In genomic region chr16:90091906-90092305, GRCm38 (mm10) we compare ENCODE assay signal across 25 mouse cellular contexts. TPM values are rescaled to one million over a fixed set of nuclear protein-coding genes. Genes with fewer than 3 reads are reported as not detected.
DNase-seq lines count a peak whose midpoint lies in the region; ATAC-seq lines count a peak whose summit lies in the region.
"Had no signal": no experiment of that assay in that cellular context is flagged by ENCODE, and none has a peak within 500 bp of the region (broad histone marks: within the 10 kb centered on the region; RNA-seq: fewer than 3 reads in every experiment).

No protein-coding gene starts in this region.

- H3K9me3 ChIP-seq in heart, embryonic 12.5 days (replicated peaks) = no peaks in the 10 kb centered on the region
- H3K9me3 ChIP-seq in midbrain, embryonic 10.5 days (replicated peaks) = no peaks in the 10 kb centered on the region
- H3K9me3 ChIP-seq in kidney, embryonic 15.5 days (replicated peaks) = no peaks in the 10 kb centered on the region
- H3K9me3 ChIP-seq: forebrain, embryonic 12.5 days; heart, embryonic 15.5 days; hindbrain, embryonic 13.5 days; midbrain, embryonic 13.5 days had no signal

- 83% methylated on average over 1 of the region's 1 CpGs for WGBS in heart, embryonic 12.5 days
- 92% methylated on average over 1 of the region's 1 CpGs for WGBS in midbrain, embryonic 10.5 days
- 72% methylated on average over 1 of the region's 1 CpGs for WGBS in kidney, embryonic 15.5 days

- H3K27me3 ChIP-seq in heart, embryonic 12.5 days (replicated peaks) = no peaks in the 10 kb centered on the region
- H3K27me3 ChIP-seq in midbrain, embryonic 10.5 days (ENCODE audit: low read depth, poor library complexity, severe bottlenecking) = peaks cover 2% of the 10 kb centered on the region; the same call in 1 of the 2 replicates
- no peaks in the 10 kb centered on the region for H3K27me3 ChIP-seq in kidney, embryonic 15.5 days
- H3K27me3 ChIP-seq: forebrain, embryonic 12.5 days; heart, embryonic 15.5 days; hindbrain, embryonic 13.5 days; midbrain, embryonic 13.5 days had no signal

- no peak overlapping the region for H3K4me3 ChIP-seq in heart, embryonic 12.5 days
- H3K4me3 ChIP-seq in midbrain, embryonic 10.5 days = no peak overlapping the region
- H3K4me3 ChIP-seq in kidney, embryonic 15.5 days (replicated peaks) = no peak overlapping the region
- H3K4me3 ChIP-seq: erythroblast, embryonic 14.5 days; forebrain, embryonic 12.5 days; heart, embryonic 15.5 days; hindbrain, embryonic 13.5 days; midbrain, embryonic 13.5 days had no signal

- intact Hi-C loops in heart, postnatal 14 days (cut with DNase I) = no loop called here

- peaks cover 27% of the 10 kb centered on the region for H3K4me1 ChIP-seq in heart, embryonic 12.5 days (replicated peaks)
- 0 out of 2 replicates have a peak, but pooled peaks cover 5% of the 10 kb centered on the region for H3K4me1 ChIP-seq in midbrain, embryonic 10.5 days
- peaks cover 45% of the 10 kb centered on the region for H3K4me1 ChIP-seq in kidney, embryonic 15.5 days

- DNase-seq in heart, postnatal 14 days = no peak
- DNase-seq in adipocyte (ENCODE audit: low spot score) = peak; percentile 14
- DNase-seq in adrenal gland, postnatal 25 days = peak; percentile 41
- DNase-seq in midbrain, embryonic 10.5 days (ENCODE audit: low spot score) = no peak
- no peak for DNase-seq in kidney, postnatal 10 days
- DNase-seq: cerebellum, adult 11-12 months; forebrain, postnatal 0 days; heart, postnatal 36 days; kidney, postnatal 4 days; liver; lung, adult 2 months; lung, postnatal 10 days; right cerebral cortex, postnatal 25 days; thymus, adult 18-20 months; thymus, postnatal 25 days had no signal

- no peak overlapping the region for H3K4me2 ChIP-seq in heart, embryonic 12.5 days
- no peak overlapping the region for H3K4me2 ChIP-seq in kidney, embryonic 15.5 days
- H3K4me2 ChIP-seq: forebrain, embryonic 12.5 days; heart, embryonic 15.5 days; hindbrain, embryonic 13.5 days; midbrain, embryonic 13.5 days had no signal

- no peak overlapping the region for H3K9ac ChIP-seq in heart, embryonic 12.5 days
- no peak overlapping the region for H3K9ac ChIP-seq in kidney, embryonic 15.5 days
- H3K9ac ChIP-seq: forebrain, embryonic 12.5 days; forebrain, postnatal 0 days; heart, embryonic 15.5 days; hindbrain, embryonic 13.5 days; liver, embryonic 14.5 days; midbrain, embryonic 13.5 days had no signal

- ATAC-seq in heart, embryonic 12.5 days (ENCODE audit: insufficient number of reproducible peaks, low FRiP score) = 0 out of 2 replicates have a peak, but pooled peaks have one; percentile 15
- ATAC-seq in megakaryocyte, adult 5-6 weeks (ENCODE audit: poor library complexity, severe bottlenecking) = peak; percentile 51
- no peak for ATAC-seq in kidney, embryonic 15.5 days (replicated peaks; ENCODE audit: low FRiP score)
- ATAC-seq: forebrain, postnatal 0 days; midbrain, embryonic 13.5 days had no signal

- no peak overlapping the region for H3K27ac ChIP-seq in heart, embryonic 12.5 days (ENCODE audit: poor library complexity, severe bottlenecking)
- H3K27ac ChIP-seq in midbrain, embryonic 10.5 days (replicated peaks) = no peak overlapping the region
- no peak overlapping the region for H3K27ac ChIP-seq in kidney, embryonic 15.5 days
- H3K27ac ChIP-seq: forebrain, embryonic 12.5 days; heart, embryonic 15.5 days; hindbrain, embryonic 13.5 days; liver, embryonic 14.5 days; macrophage; midbrain, embryonic 13.5 days had no signal

- H3K36me3 ChIP-seq in heart, embryonic 12.5 days = no peaks in the 10 kb centered on the region
- peaks cover 9% of the 10 kb centered on the region; the same call in 1 of the 2 replicates for H3K36me3 ChIP-seq in midbrain, embryonic 10.5 days
- H3K36me3 ChIP-seq in kidney, embryonic 15.5 days = 0 out of 2 replicates have a peak, but pooled peaks cover 5% of the 10 kb centered on the region
- H3K36me3 ChIP-seq: forebrain, embryonic 12.5 days; heart, embryonic 15.5 days had no signal

RNA-seq across cellular contexts. Expression of gene Tiam1, which starts 51.7 kb away (rescaled TPM):
- 15.4 and 16.9 TPM in 2 replicates for polyA plus RNA-seq in heart, embryonic 12.5 days (2016; fragmentation: Nextera tagmentation; extraction: Ambion mirVana)
- 1 to 10 TPM; 6.1 to 7.6 TPM for total RNA-seq in heart, postnatal 14 days (2021)
- total RNA-seq in adrenal gland, postnatal 25 days (2021) = 80.4 and 89.0 TPM in 2 replicates
- total RNA-seq in megakaryocyte, adult 5-6 weeks (2015) = 61.3 and 80.9 TPM in 2 replicates
- total RNA-seq in megakaryocyte, adult 5-6 weeks (2017) = 60.0 and 74.7 TPM in 2 replicates
- polyA plus RNA-seq in midbrain, embryonic 10.5 days (2016; fragmentation: Nextera tagmentation; extraction: Ambion mirVana) = 13.8 and 13.9 TPM in 2 replicates
- 18.6 and 19.0 TPM in 2 replicates for polyA plus RNA-seq in kidney, embryonic 15.5 days (2015; fragmentation: Nextera tagmentation; extraction: Ambion mirVana)

Comparison
In these comparisons a context has a peak if more than half of its experiments do, and no peak if none do; other contexts are left out.
1. DNase-seq: peak in adipocyte (single experiment) and adrenal gland, postnatal 25 days (single experiment); none in heart, postnatal 14 days (0 of 2), midbrain, embryonic 10.5 days (single experiment) and kidney, postnatal 10 days (single experiment).